Mouse (Mus musculus) liver, postnatal 0 days (tissue): ENCODE data around the gene Selenoi. TPM values are rescaled to one million over a fixed set of nuclear protein-coding genes. Genes with fewer than 3 reads are reported as not detected.

Source experiments
- ATAC-seq: fragments of 200-750 bp; cut with Nextera tagmentation; 2 replicates; pipeline ENCODE4 v1.8.0; 2017; ENCODE audit warnings: mild to moderate bottlenecking, moderate library complexity
- DNase-seq: peaks from one replicate; pipeline ENCODE4 v3.0.0-alpha.2; 2016
- H3K27ac ChIP-seq: fragments of 300-500 bp; sonication (generic); 2 replicates; pipeline ENCODE4 v1.5.1; 2014; ENCODE audit warnings: antibody characterized with exemption, moderate library complexity, mild to moderate bottlenecking, low read depth
- H3K27me3 ChIP-seq: fragments of 300-500 bp; sonication (generic); 2 replicates; pipeline ENCODE4 v1.6.1; 2014; ENCODE audit warnings: low read length, control low read depth, mixed read lengths; ENCODE audit not compliant: insufficient read depth
- H3K36me3 ChIP-seq: fragments of 300-500 bp; sonication (generic); replicated peaks from 2 replicates; pipeline ENCODE4 v1.6.1; 2014; ENCODE audit warnings: mild to moderate bottlenecking, control low read depth, low read length, moderate library complexity, mixed read lengths; ENCODE audit not compliant: insufficient read depth
- H3K4me1 ChIP-seq: fragments of 300-500 bp; sonication (generic); 2 replicates; pipeline ENCODE4 v1.6.1; 2014; ENCODE audit warnings: antibody characterized with exemption, mild to moderate bottlenecking, control low read depth; ENCODE audit not compliant: insufficient read depth
- H3K4me2 ChIP-seq: fragments of 300-500 bp; sonication (generic); 2 replicates; pipeline ENCODE4 v1.6.1; 2014; ENCODE audit warnings: low read depth, mild to moderate bottlenecking, low read length, moderate library complexity, mixed read lengths
- H3K4me3 ChIP-seq: fragments of 300-500 bp; sonication (generic); 2 replicates; pipeline ENCODE4 v1.5.1; 2014; ENCODE audit warnings: low read depth, low read length
- H3K9ac ChIP-seq: fragments of 300-500 bp; sonication (generic); replicated peaks from 2 replicates; pipeline ENCODE4 v1.6.1; 2014; ENCODE audit warnings: mild to moderate bottlenecking, moderate library complexity
- H3K9me3 ChIP-seq: fragments of 300-500 bp; sonication (generic); 2 replicates; pipeline ENCODE4 v1.6.1; 2016; ENCODE audit warnings: mild to moderate bottlenecking, control low read depth, low read length, mixed read lengths
- CTCF ChIP-seq: sonication (generic); IDR thresholded peaks from 2 replicates; pipeline ENCODE4 v1.5.1; 2016; ENCODE audit warnings: antibody characterized with exemption, low read depth
- EP300 ChIP-seq: IDR thresholded peaks from 2 replicates; pipeline ENCODE4 v1.6.1; 2016; ENCODE audit warnings: antibody characterized with exemption, low read depth, mild to moderate bottlenecking
- WGBS: fragments of 180-500 bp; shearing (Covaris S2); extraction: QIAGEN DNeasy Blood & Tissue Kit; methylation state at CpG from one replicate; pipeline ENCODE4 v1.1.7; 2014; ENCODE audit not compliant: insufficient replicate concordance; 5-methylcytosine and 5-hydroxymethylcytosine counted together
- polyA plus RNA-seq: library from polyadenylated mRNA; unstranded; fragments of >200 nt; fragmentation: Nextera tagmentation; extraction: Ambion mirVana; gene quantifications from 2 replicates; pipeline ENCODE4 v1.2.1, GENCODE M21; 2015

The Selenoi gene
- 9.3 and 9.8 TPM in 2 replicates for polyA plus RNA-seq

- Histone ChIP-seq H3K9me3 (no peaks in the 10 kb centered on the region), H3K4me3 (peak within 1 kb of the TSS; percentile 82), H3K9ac (peak within 1 kb of the TSS; percentile 81), H3K27me3 (no peaks in the 10 kb centered on the region), H3K36me3 (no peaks in the 10 kb centered on the region), H3K4me1 (peaks cover 35% of the 10 kb centered on the region), H3K27ac (peak within 1 kb of the TSS; percentile 91), H3K4me2 (peak within 1 kb of the TSS; percentile 91)
- peak; percentile 99 for DNase-seq
- WGBS = 2% methylated on average over 71 of the region's 71 CpGs
- peak; percentile 99 for ATAC-seq
- TF ChIP-seq CTCF (no peak), EP300 (no peak)
Measured at GRCm38 (mm10) chr5:30232271-30232971, at the start of gene Selenoi. Gene Selenoi (plus strand): TSS chr5:30232581.

GRCm38 (mm10) chr5:30187687-30188485 is 44.5 kb upstream of the Selenoi start:
- ATAC-seq (peak; percentile 88), DNase-seq (peak; percentile 57)
- 72% methylated on average over 12 of the region's 12 CpGs for WGBS
- Histone ChIP-seq H3K4me3 (no peak overlapping the region), H3K4me1 (0 out of 2 replicates have a peak, but pooled peaks cover 5% of the 10 kb centered on the region), H3K36me3 (peaks cover 33% of the 10 kb centered on the region), H3K9me3 (no peaks in the 10 kb centered on the region), H3K4me2 (no peak overlapping the region), H3K9ac (no peak overlapping the region), H3K27me3 (no peaks in the 10 kb centered on the region), H3K27ac (peak overlapping the region; percentile 74)
- TF ChIP-seq EP300 = peak; percentile 77
- TF ChIP-seq CTCF = no peak

GRCm38 (mm10) chr5:30192452-30192851 is 39.9 kb upstream of the Selenoi start:
- DNase-seq (no peak), ATAC-seq (no peak)
- 65% methylated on average over 1 of the region's 1 CpGs for WGBS
- H3K9me3 ChIP-seq = no peaks in the 10 kb centered on the region
- peaks cover 7% of the 10 kb centered on the region; the same call in 1 of the 2 replicates for H3K36me3 ChIP-seq
- H3K4me3 ChIP-seq = no peak overlapping the region
- H3K9ac ChIP-seq = no peak overlapping the region
- no peak overlapping the region for H3K27ac ChIP-seq
- no peaks in the 10 kb centered on the region for H3K27me3 ChIP-seq
- TF ChIP-seq CTCF (peak; percentile 45), EP300 (no peak)
- peaks cover 8% of the 10 kb centered on the region; the same call in 1 of the 2 replicates for H3K4me1 ChIP-seq
- no peak overlapping the region for H3K4me2 ChIP-seq

GRCm38 (mm10) chr5:30195340-30195739 is 37.0 kb upstream of the Selenoi start:
- 76% methylated on average over 5 of the region's 5 CpGs for WGBS
- no peak overlapping the region for H3K4me3 ChIP-seq
- no peaks in the 10 kb centered on the region for H3K27me3 ChIP-seq
- H3K9me3 ChIP-seq = no peaks in the 10 kb centered on the region
- TF ChIP-seq EP300 (no peak), CTCF (no peak)
- peaks cover 3% of the 10 kb centered on the region; the same call in 1 of the 2 replicates for H3K4me1 ChIP-seq
- H3K27ac ChIP-seq = no peak overlapping the region
- no peaks in the 10 kb centered on the region for H3K36me3 ChIP-seq
- DNase-seq = peak; percentile 41
- no peak overlapping the region for H3K4me2 ChIP-seq
- ATAC-seq = peak; percentile 83
- H3K9ac ChIP-seq = no peak overlapping the region

GRCm38 (mm10) chr5:30198257-30198656 is 34.1 kb upstream of the Selenoi start:
- no peak overlapping the region for H3K4me2 ChIP-seq
- no peak for TF ChIP-seq CTCF
- no peak for TF ChIP-seq EP300
- H3K9me3 ChIP-seq = no peaks in the 10 kb centered on the region
- H3K36me3 ChIP-seq = no peaks in the 10 kb centered on the region
- H3K4me3 ChIP-seq = no peak overlapping the region
- no peaks in the 10 kb centered on the region for H3K27me3 ChIP-seq
- H3K27ac ChIP-seq = no peak overlapping the region
- DNase-seq (no peak), ATAC-seq (no peak)
- H3K4me1 ChIP-seq = peaks cover 3% of the 10 kb centered on the region; the same call in 1 of the 2 replicates
- WGBS = 45% methylated on average over 7 of the region's 7 CpGs
- H3K9ac ChIP-seq = no peak overlapping the region

GRCm38 (mm10) chr5:30201521-30201920 is 30.9 kb upstream of the Selenoi start:
- H3K27me3 ChIP-seq = no peaks in the 10 kb centered on the region
- no peak overlapping the region for H3K9ac ChIP-seq
- no peak overlapping the region for H3K4me3 ChIP-seq
- TF ChIP-seq EP300 (no peak), CTCF (peak; percentile 79)
- H3K4me1 ChIP-seq = no peaks in the 10 kb centered on the region
- H3K9me3 ChIP-seq = no peaks in the 10 kb centered on the region
- DNase-seq (peak; percentile 39), ATAC-seq (peak; percentile 52)
- 32% methylated on average over 5 of the region's 5 CpGs for WGBS
- no peak overlapping the region for H3K27ac ChIP-seq
- H3K4me2 ChIP-seq = no peak overlapping the region
- no peaks in the 10 kb centered on the region for H3K36me3 ChIP-seq
